Mouse (Mus musculus) midbrain, embryonic 16.5 days (tissue): Measurements from ENCODE around the gene Cnn2. TPM values are rescaled to one million over a fixed set of nuclear protein-coding genes. Genes with fewer than 3 reads are reported as not detected.
"Not testable (repeated sequence)": the region's sequence is repeated elsewhere in the genome, so short reads cannot be mapped to it uniquely, and the experiment has no call there.

Source experiments
- ATAC-seq: fragments of 200-750 bp; cut with Nextera tagmentation; 2 replicates; pipeline ENCODE4 v1.8.0; 2017; ENCODE audit warnings: moderate TSS enrichment
- H3K27ac ChIP-seq: fragments of 300-500 bp; sonication (generic); 2 replicates; pipeline ENCODE4 v1.5.1; 2014; ENCODE audit warnings: mild to moderate bottlenecking, low read length, mixed read lengths
- H3K27me3 ChIP-seq: fragments of 300-500 bp; sonication (generic); 2 replicates; pipeline ENCODE4 v1.6.1; 2014; ENCODE audit warnings: low read depth, low read length, mixed read lengths; ENCODE audit not compliant: control insufficient read depth, insufficient read depth
- H3K36me3 ChIP-seq: fragments of 300-500 bp; sonication (generic); 2 replicates; pipeline ENCODE4 v1.6.1; 2014; ENCODE audit warnings: mild to moderate bottlenecking, low read length, moderate library complexity, mixed read lengths; ENCODE audit not compliant: control insufficient read depth, insufficient read depth
- H3K4me1 ChIP-seq: fragments of 300-500 bp; sonication (generic); 2 replicates; pipeline ENCODE4 v1.6.1; 2014; ENCODE audit warnings: mild to moderate bottlenecking, low read length, mixed read lengths; ENCODE audit not compliant: control insufficient read depth, insufficient read depth
- H3K4me2 ChIP-seq: fragments of 300-500 bp; sonication (generic); 2 replicates; pipeline ENCODE4 v1.6.1; 2014; ENCODE audit warnings: mild to moderate bottlenecking, low read length, mixed read lengths
- H3K4me3 ChIP-seq: fragments of 300-500 bp; sonication (generic); 2 replicates; pipeline ENCODE4 v1.5.1; 2014; ENCODE audit warnings: low read depth, mild to moderate bottlenecking, low read length, moderate library complexity, mixed read lengths
- H3K9ac ChIP-seq: fragments of 300-500 bp; sonication (generic); 2 replicates; pipeline ENCODE4 v1.6.1; 2014; ENCODE audit warnings: low read depth, low read length, mixed read lengths
- H3K9me3 ChIP-seq: fragments of 300-500 bp; sonication (generic); replicated peaks from 2 replicates; pipeline ENCODE4 v1.6.1; 2014; ENCODE audit warnings: mild to moderate bottlenecking, low read length, mixed read lengths; ENCODE audit not compliant: control insufficient read depth, poor library complexity, severe bottlenecking
- WGBS: fragments of 180-500 bp; shearing (Covaris S2); extraction: QIAGEN DNeasy Blood & Tissue Kit; methylation state at CpG from one replicate; pipeline ENCODE4 v1.1.7; 2014; 5-methylcytosine and 5-hydroxymethylcytosine counted together
- polyA plus RNA-seq: library from polyadenylated mRNA; unstranded; fragments of >200 nt; fragmentation: Nextera tagmentation; extraction: Ambion mirVana; gene quantifications from 2 replicates; pipeline ENCODE4 v1.2.1, GENCODE M21; 2015

The Cnn2 gene
- polyA plus RNA-seq, 1 experiment from 2014 or later: 25.7 TPM

DNA sequence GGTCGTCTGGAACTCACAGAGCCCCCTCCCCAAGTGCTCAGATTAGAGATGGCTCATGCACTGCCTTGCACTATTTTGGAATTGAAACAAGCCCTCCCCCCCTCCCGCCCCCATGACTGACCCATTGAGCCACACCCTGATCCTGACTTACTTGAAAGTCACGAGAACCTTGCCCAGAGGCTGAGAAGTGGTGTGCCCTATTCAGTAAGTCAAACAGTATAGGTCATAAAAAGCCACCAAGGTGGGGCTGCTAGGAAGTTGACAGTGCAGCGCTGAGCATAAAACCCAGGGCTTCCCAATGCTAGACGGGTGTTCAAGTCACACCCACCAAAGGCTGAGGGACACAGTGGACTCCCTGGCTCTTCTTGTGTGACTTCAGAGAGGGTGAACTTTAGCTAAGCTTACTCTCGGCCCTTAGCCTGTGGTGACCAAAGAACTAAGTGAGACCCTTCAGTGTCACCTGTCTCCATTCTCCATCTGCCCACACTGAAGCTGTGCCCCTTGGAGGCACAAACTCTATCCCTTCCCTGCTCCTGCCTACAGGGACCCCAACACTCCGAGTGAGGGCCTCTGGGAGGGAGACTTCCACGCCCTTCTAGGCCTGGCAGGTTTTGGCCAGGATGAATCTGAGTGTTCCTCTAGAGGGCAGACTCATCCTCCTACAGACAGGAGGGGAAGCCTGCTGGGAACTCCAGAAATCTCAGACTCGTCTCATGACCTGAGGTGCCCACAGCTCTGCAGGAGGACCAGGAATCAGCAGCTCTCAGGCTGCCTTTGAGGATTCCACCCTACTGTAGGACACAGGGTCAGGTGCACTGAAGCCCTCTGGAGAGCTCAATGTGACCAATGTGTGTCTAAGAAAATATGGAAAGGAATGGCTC lies 45.4 kb downstream of the Cnn2 start:
- H3K9me3 ChIP-seq: no peaks in the 10 kb centered on the region
- H3K4me2 ChIP-seq: no peak overlapping the region
- H3K36me3 ChIP-seq: peaks cover 23% of the 10 kb centered on the region
- ATAC-seq: no peak
- no peaks in the 10 kb centered on the region for H3K27me3 ChIP-seq
- H3K27ac ChIP-seq: no peak overlapping the region
- H3K4me1 ChIP-seq: peaks cover 13% of the 10 kb centered on the region
- 51% methylated on average over 9 of the region's 9 CpGs for WGBS
- no peak overlapping the region for H3K9ac ChIP-seq
- no peak overlapping the region for H3K4me3 ChIP-seq

DNA sequence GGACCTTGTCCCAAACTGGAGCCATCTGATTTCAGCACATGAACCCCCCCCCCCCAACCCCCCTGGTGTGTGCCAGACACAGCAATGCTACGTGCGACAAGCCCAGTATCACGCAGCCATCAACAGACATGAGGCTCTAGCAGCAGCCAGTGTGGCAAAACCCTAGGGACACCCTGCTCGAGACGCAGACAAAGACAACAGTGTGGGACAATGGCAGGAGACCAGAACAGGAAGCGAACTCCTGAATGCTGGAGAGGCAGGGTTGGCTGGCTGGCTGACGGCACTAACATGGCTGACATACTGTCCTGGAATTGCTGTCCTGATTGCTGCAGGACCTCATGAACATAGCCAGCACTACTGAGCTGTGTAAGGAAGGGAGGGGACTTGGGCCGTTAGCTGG lies 46.8 kb downstream of the Cnn2 start:
- H3K27ac ChIP-seq: peak overlapping the region; percentile 7; the same call in 1 of the 2 replicates
- H3K9me3 ChIP-seq: no peaks in the 10 kb centered on the region
- H3K27me3 ChIP-seq: no peaks in the 10 kb centered on the region
- H3K4me3 ChIP-seq: no peak overlapping the region
- WGBS: 82% methylated on average over 8 of the region's 8 CpGs
- H3K4me1 ChIP-seq: peaks cover 16% of the 10 kb centered on the region
- 0 out of 2 replicates have a peak overlapping the region, but pooled peaks have one; percentile 6 for H3K9ac ChIP-seq
- H3K4me2 ChIP-seq: no peak overlapping the region
- peaks cover 23% of the 10 kb centered on the region for H3K36me3 ChIP-seq
- ATAC-seq: no peak

DNA sequence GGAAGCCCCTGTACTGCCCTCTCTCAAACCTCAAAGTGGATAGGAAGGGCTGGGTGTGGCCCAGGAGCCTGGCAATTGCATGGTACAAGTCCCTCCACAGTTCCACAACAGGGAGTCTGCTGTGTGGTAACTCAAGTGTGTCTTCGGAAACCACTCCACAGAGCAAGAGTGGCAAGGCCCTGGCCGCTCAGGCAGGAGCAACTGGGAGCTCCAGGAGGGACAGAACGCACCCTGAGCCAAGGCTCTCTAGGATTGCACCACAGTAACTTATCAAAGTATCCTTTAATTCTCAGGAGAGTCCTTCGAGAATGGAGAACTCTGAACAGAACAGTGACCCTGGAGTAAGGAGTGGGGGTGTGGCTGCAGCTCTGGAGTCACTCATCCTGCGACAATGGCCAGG lies 47.3 kb downstream of the Cnn2 start:
- 91% methylated on average over 5 of the region's 5 CpGs for WGBS
- no peak for ATAC-seq
- Histone ChIP-seq H3K36me3 (peaks cover 23% of the 10 kb centered on the region), H3K27me3 (no peaks in the 10 kb centered on the region), H3K9me3 (no peaks in the 10 kb centered on the region), H3K4me3 (no peak overlapping the region), H3K4me2 (no peak overlapping the region), H3K4me1 (peaks cover 16% of the 10 kb centered on the region), H3K9ac (0 out of 2 replicates have a peak overlapping the region, but pooled peaks have one; percentile 6), H3K27ac (peak overlapping the region; percentile 7; the same call in 1 of the 2 replicates)

DNA sequence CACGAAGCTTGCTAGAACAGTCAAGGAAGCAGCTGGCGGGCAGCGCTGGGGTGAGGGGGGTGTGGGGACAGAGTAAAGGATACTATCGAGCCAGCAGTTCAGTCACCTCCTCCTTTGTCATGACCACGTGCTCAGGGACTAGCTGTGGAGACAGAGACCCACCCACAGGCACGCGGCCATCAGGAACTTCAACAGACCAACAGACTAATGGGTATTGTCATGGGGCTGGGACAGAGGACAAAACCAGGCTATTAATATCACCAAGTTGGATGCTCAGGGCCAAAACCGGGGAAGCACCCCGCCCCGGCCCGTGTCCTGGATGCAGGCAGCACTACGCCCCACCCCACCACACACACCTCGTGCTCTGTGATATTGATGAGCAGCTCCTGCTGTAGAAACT lies 48.4 kb downstream of the Cnn2 start:
- 94% methylated on average over 13 of the region's 13 CpGs for WGBS
- ATAC-seq: no peak
- H3K36me3 ChIP-seq: peaks cover 23% of the 10 kb centered on the region

DNA sequence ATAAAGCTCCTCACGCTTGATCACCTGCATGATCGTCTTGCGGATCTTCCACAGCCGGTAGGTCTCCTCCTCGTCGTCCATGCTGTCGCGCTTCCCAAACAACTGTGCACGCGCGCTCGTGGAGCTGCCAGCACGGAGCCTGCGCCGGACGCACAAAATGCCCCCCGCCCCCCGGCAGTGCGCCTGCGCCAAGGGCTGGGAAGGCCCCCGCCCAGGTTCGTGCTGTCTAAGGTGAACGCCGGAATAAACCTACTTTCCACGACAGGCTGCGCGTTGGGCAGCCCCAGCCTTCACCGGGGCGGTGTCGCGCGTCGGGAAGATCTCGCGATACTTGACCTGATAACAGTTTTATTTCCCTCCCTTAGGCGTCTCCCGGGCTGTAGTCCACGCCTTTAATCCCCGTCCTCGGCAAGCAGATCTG lies 51.2 kb downstream of the Cnn2 start, which contains the start of gene Polr2e:
Gene Polr2e (minus strand): TSS at position 237 of the 421 bp plus-strand sequence.
- peak within 1 kb of the TSS; percentile 71 for H3K4me2 ChIP-seq
- peak within 1 kb of the TSS; percentile 60 for H3K27ac ChIP-seq
- H3K4me1 ChIP-seq: peaks cover 16% of the 10 kb centered on the region
- under 1% methylated on average over 40 of the region's 40 CpGs for WGBS
- no peaks in the 10 kb centered on the region for H3K27me3 ChIP-seq
- H3K9me3 ChIP-seq: no peaks in the 10 kb centered on the region
- peak; percentile 97 for ATAC-seq
- peak within 1 kb of the TSS; percentile 65 for H3K4me3 ChIP-seq
- peak within 1 kb of the TSS; percentile 80 for H3K9ac ChIP-seq
- peaks cover 23% of the 10 kb centered on the region for H3K36me3 ChIP-seq

More for the DNA sequence above, 48.4 kb downstream of the Cnn2 start:
- H3K4me2 ChIP-seq: no peak overlapping the region
- H3K4me3 ChIP-seq: no peak overlapping the region
- H3K9ac ChIP-seq: no peak overlapping the region
- peaks cover 16% of the 10 kb centered on the region for H3K4me1 ChIP-seq
- H3K27ac ChIP-seq: no peak overlapping the region
- no peaks in the 10 kb centered on the region for H3K27me3 ChIP-seq
- no peaks in the 10 kb centered on the region for H3K9me3 ChIP-seq

DNA sequence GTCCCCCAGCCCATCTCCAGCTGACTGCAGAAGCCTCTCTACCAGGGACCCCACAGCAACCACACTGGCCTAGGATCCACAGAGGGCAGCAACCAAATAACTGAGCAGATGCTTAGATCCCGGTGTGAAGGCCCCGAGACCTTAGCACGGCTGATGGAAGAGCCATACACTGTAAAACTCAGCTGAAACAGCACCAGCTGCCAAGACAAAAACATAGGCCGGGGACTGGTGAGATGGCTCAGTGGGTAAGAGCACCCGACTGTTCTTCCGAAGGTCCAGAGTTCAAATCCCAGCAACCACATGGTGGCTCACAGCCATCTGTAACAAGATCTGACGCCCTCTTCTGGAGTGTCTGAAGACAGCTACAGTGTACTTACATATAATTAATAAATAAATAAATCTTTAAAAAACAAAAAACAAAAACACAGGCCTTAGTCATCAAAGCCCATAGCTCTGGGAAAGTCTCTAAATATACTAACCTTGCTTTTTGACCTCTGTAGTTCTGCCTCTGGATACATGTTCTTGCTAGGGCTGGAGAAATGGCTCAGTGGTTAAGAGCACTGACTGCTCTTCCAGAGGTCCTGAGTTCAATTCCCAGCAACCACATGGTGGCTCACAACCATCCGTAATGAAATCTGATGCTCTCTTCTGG lies 53.2 kb downstream of the Cnn2 start:
- not testable (repeated sequence) for H3K36me3 ChIP-seq, H3K9me3 ChIP-seq, ATAC-seq, H3K9ac ChIP-seq, H3K4me3 ChIP-seq, H3K27ac ChIP-seq, H3K4me2 ChIP-seq, H3K27me3 ChIP-seq
- WGBS: 79% methylated on average over 8 of the region's 8 CpGs
- H3K4me1 ChIP-seq: peaks cover 16% of the 10 kb centered on the region

DNA sequence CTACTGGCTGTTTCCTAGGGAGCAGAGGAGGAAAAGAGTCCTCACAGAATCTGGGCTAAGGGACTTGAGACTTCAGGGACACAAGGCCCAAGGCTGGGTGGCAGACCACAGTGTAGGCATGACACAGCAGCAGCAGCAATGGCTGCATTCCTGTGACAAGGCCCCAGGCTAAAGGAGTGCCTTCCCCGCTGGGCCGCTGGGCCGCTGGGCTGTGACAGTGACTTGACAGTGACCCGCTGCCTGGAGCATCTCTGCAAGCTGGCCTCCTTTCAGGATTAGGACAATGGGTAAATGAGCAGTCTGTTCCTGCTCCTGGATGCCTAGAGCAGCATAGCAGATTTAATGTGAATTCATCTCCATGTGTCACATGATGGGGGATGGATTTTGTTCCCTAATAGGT lies 55.7 kb downstream of the Cnn2 start:
- Histone ChIP-seq H3K4me3 (no peak overlapping the region), H3K4me1 (no peaks in the 10 kb centered on the region; the same call in 1 of the 2 replicates), H3K9ac (no peak overlapping the region), H3K27ac (0 out of 2 replicates have a peak overlapping the region, but pooled peaks have one; percentile 25), H3K36me3 (no peaks in the 10 kb centered on the region), H3K9me3 (no peaks in the 10 kb centered on the region), H3K27me3 (no peaks in the 10 kb centered on the region), H3K4me2 (no peak overlapping the region)
- WGBS: 27% methylated on average over 4 of the region's 4 CpGs
- ATAC-seq: no peak

DNA sequence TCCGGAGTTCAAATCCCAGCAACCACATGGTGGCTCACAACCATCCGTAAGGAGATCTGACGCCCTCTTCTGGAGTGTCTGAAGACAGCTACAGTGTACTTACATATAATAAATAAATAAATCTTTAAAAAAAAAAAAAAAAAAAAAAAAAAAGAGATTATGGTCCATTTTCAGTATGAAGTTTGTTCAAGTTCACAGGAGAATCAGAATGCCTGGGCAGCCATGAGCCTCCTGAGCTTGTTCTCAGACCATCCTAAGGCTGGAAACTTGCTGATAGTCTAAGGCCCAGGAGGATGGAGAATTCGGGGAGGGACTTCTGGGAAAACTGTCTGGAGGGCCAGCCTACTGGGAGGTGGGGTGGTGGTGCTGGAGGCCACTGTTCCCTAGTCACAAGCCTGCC lies 57.0 kb downstream of the Cnn2 start:
- not testable (repeated sequence) for H3K36me3 ChIP-seq, H3K4me1 ChIP-seq, ATAC-seq, H3K9ac ChIP-seq, H3K27me3 ChIP-seq, H3K9me3 ChIP-seq, H3K4me3 ChIP-seq, H3K27ac ChIP-seq, H3K4me2 ChIP-seq
- WGBS: 89% methylated on average over 2 of the region's 4 CpGs
